Mouse (Mus musculus) forebrain, embryonic 11.5 days (tissue): ENCODE measurements around the gene Nck2. TPM values are rescaled to one million over a fixed set of nuclear protein-coding genes. Genes with fewer than 3 reads are reported as not detected.

Experiments used
- ATAC-seq: fragments of 200-750 bp; cut with Nextera tagmentation; replicated peaks from 2 replicates; pipeline ENCODE4 v1.8.0; 2017; ENCODE audit warnings: moderate TSS enrichment; ENCODE audit not compliant: low FRiP score
- DNase-seq: peaks from one replicate; pipeline ENCODE4 v3.0.0-alpha.2; 2017; ENCODE audit warnings: low spot score
- H3K27ac ChIP-seq: fragments of 300-500 bp; sonication (generic); 2 replicates; pipeline ENCODE4 v1.5.1; 2014; ENCODE audit warnings: low read depth, low read length
- H3K27me3 ChIP-seq: fragments of 300-500 bp; sonication (generic); 2 replicates; pipeline ENCODE4 v1.6.1; 2014; ENCODE audit warnings: mild to moderate bottlenecking, low read length, mixed read lengths; ENCODE audit not compliant: control insufficient read depth, insufficient read depth
- H3K36me3 ChIP-seq: fragments of 300-500 bp; sonication (generic); 2 replicates; pipeline ENCODE4 v1.6.1; 2014; ENCODE audit warnings: mild to moderate bottlenecking, low read length, moderate library complexity, mixed read lengths; ENCODE audit not compliant: control insufficient read depth, insufficient read depth
- H3K4me1 ChIP-seq: fragments of 300-500 bp; sonication (generic); replicated peaks from 2 replicates; pipeline ENCODE4 v1.6.1; 2014; ENCODE audit warnings: low read length, mixed read lengths; ENCODE audit not compliant: control insufficient read depth, insufficient read depth
- H3K4me2 ChIP-seq: fragments of 300-500 bp; sonication (generic); 2 replicates; pipeline ENCODE4 v1.6.1; 2014; ENCODE audit warnings: low read depth, mild to moderate bottlenecking, low read length, moderate library complexity, mixed read lengths; ENCODE audit not compliant: severe bottlenecking
- H3K4me3 ChIP-seq: fragments of 300-500 bp; sonication (generic); 2 replicates; pipeline ENCODE4 v1.5.1; 2014; ENCODE audit warnings: low read depth, low read length
- H3K9ac ChIP-seq: fragments of 300-500 bp; sonication (generic); 2 replicates; pipeline ENCODE4 v1.6.1; 2014; ENCODE audit warnings: low read length
- H3K9me3 ChIP-seq: fragments of 300-500 bp; sonication (generic); 2 replicates; pipeline ENCODE4 v1.6.1; 2016; ENCODE audit warnings: low read length, mixed read lengths; ENCODE audit not compliant: control insufficient read depth
- WGBS: fragments of 180-500 bp; shearing (Covaris S2); extraction: QIAGEN DNeasy Blood & Tissue Kit; methylation state at CpG from one replicate; pipeline ENCODE4 v1.1.7; 2014; 5-methylcytosine and 5-hydroxymethylcytosine counted together
- polyA plus RNA-seq: library from polyadenylated mRNA; unstranded; fragments of >200 nt; fragmentation: Nextera tagmentation; extraction: Ambion mirVana; gene quantifications from 2 replicates; pipeline ENCODE4 v1.2.1, GENCODE M21; 2014

The Nck2 gene
- polyA plus RNA-seq, 1 experiment from 2014 or later = 37.8 TPM

DNA sequence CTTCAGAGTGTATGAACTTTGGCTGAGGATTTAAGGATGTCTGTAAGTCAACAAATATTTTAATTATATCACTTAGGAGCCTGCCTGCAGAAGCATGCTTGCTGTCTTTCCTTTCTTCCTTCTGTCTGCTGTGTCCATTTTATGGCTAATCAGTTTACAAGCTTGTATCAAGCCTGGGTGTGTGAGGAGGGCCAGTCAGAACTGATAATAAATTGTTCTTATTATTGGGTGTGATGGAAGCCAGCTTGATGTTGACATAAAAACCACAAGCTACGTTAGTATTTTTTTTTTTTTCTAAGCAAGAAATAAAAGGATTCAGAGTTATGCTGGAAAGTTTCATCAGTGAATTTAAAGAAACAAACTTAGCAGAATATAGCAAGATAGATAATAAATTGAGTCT lies 10.8 kb downstream of the Nck2 start:
- Histone ChIP-seq H3K4me3 (no peak overlapping the region), H3K4me1 (peaks cover 4% of the 10 kb centered on the region; the same call in 1 of the 2 replicates), H3K27me3 (no peaks in the 10 kb centered on the region), H3K4me2 (no peak overlapping the region), H3K27ac (no peak overlapping the region), H3K9me3 (no peaks in the 10 kb centered on the region), H3K36me3 (no peaks in the 10 kb centered on the region), H3K9ac (no peak overlapping the region)
- no peak for DNase-seq
- ATAC-seq = no peak
- 92% methylated on average over 1 of the region's 1 CpGs for WGBS

DNA sequence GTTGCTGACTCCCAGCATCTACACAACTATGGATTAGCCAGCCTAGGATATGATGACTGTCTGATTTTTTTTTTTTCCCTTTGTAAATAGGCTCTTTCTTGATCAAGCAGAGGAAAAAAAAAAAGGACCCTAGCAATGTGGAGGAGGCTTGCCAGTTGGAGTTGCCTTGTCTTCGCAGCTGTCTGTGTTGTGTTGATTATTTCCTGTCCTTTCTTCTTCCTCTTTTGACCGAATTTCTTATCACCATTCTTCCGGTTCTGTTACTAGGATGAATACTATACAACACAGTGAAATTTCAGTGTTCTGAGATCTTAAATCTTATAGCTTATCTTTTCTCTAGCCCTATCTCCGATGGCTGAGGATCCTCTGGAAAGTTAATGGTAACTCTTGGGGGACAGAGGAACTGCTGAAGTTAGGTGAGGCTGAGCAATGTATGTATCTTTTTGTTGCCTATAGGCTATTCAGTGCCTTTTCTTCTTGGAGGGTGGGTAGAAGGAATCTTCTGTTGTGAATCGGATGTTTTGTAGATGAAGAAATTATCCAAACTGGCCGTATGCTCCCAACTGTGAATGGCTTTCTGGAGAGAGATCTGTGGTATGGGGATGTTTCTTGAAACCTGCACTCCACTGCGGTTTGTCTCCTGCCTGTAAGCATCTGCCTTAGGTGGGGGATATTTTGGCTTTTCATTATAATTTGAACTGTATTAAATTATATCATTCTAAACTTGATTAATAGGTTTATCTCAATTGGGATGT lies 12.8 kb downstream of the Nck2 start:
- Histone ChIP-seq H3K4me3 (no peak overlapping the region), H3K27ac (no peak overlapping the region), H3K36me3 (no peaks in the 10 kb centered on the region), H3K9ac (no peak overlapping the region), H3K9me3 (no peaks in the 10 kb centered on the region), H3K4me1 (no peaks in the 10 kb centered on the region), H3K4me2 (no peak overlapping the region), H3K27me3 (no peaks in the 10 kb centered on the region)
- WGBS = 92% methylated on average over 7 of the region's 7 CpGs
- ATAC-seq = no peak
- no peak for DNase-seq

DNA sequence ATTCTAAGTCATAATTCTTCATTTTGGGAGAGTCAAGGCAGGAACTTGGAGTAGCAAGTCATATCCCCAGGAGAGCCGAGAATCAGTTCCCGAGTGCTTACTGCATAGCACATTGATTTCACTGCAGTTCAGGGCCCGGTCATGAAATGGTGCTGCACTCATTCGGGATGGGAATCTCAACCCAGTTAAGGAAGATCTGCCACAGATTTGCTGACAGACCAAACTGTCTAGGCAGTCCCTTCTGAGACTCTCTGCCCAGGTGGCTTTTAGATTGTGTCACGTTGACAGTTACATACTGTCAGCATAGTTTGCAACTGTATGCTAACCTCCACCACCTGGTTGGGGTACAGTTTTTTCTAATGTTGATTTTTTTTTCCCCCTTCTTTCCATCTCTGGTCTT lies 16.1 kb downstream of the Nck2 start:
- DNase-seq (no peak), ATAC-seq (no peak)
- Histone ChIP-seq H3K27ac (no peak overlapping the region), H3K4me2 (no peak overlapping the region), H3K4me3 (no peak overlapping the region), H3K36me3 (no peaks in the 10 kb centered on the region), H3K27me3 (no peaks in the 10 kb centered on the region), H3K9me3 (no peaks in the 10 kb centered on the region), H3K9ac (no peak overlapping the region), H3K4me1 (no peaks in the 10 kb centered on the region)
- WGBS = 88% methylated on average over 5 of the region's 5 CpGs

DNA sequence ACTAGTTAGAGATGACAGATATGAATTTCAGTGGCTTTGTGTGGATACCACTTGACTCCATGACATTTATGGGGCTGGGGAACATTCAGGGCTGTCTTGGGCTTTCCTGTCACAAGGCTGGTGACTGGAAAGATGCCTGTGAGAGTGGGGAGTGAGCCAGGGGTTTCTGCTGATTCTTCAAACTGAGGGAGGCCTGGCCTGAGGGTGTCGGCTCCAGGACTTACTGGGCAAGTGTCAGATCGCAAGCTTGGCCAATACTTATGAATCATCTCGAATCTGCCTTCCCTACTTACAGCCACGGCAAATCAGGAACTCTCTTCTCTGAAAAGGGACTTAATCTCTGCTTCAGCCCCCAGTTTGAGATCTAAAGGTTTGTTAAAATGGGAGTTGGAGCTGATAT lies 18.3 kb downstream of the Nck2 start:
- WGBS = 86% methylated on average over 4 of the region's 4 CpGs
- H3K4me2 ChIP-seq = no peak overlapping the region
- ATAC-seq (no peak), DNase-seq (no peak)
- H3K36me3 ChIP-seq = no peaks in the 10 kb centered on the region
- H3K4me1 ChIP-seq = no peaks in the 10 kb centered on the region
- no peaks in the 10 kb centered on the region for H3K9me3 ChIP-seq
- no peak overlapping the region for H3K9ac ChIP-seq
- no peak overlapping the region for H3K27ac ChIP-seq
- H3K4me3 ChIP-seq = no peak overlapping the region
- no peaks in the 10 kb centered on the region for H3K27me3 ChIP-seq

DNA sequence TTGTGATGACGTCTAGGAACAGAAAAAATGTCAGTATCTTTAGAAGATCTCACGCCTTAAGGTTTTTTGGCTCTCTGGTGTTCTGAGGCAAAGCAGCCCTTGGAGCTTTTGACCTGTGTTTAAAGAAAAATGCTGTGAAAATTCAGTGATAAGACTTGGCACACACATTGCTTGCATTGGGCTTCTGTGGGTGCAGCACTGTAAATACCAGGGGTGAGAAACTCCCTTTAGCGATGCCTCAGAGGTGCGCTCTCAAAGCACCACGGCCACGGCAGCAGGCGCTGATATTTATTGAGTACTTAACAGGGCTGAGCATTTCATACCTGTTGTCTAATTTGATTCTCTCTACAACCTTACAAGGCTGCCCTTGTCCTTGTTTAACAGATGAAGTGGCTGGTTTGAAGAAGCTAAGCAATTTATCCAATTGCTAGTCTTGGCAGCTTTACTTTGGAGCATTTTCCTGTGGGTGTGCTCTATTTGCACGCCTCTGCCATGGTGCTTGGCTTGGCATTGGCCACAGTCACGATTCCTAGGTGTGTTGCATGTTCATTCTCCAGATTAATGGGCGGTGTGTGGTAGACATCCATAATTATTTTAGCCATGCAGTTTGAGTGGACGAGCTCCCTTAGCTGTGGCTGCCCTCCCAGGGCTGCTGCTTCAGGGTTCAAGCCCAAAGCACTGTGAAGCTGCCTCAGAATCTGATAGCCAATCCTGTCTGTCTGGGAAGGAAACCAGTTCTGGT lies 19.7 kb downstream of the Nck2 start:
- Histone ChIP-seq H3K4me2 (no peak overlapping the region), H3K36me3 (no peaks in the 10 kb centered on the region), H3K9ac (no peak overlapping the region), H3K9me3 (no peaks in the 10 kb centered on the region), H3K27me3 (no peaks in the 10 kb centered on the region), H3K27ac (no peak overlapping the region), H3K4me1 (no peaks in the 10 kb centered on the region), H3K4me3 (no peak overlapping the region)
- ATAC-seq (no peak), DNase-seq (no peak)
- 94% methylated on average over 11 of the region's 11 CpGs for whole genome bisulfite sequencing

DNA sequence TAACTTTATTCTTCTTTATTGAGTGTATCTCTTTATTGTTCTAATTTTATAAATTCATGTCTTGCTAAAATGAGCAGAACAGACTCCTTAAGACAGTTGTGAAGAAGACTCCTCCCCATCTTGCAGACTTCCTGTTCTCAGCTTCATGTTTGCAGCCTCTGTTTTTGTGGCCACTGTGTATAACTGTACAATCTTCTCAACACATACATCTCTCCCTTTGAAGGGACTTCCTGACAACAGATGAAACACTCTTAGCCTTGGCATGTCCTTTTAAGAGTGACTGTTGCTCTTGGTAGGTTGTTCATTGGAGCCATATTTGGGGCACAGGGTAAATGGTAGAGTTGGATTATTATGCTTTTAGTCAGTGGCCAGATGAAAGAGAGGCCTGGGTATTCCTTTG lies 20.6 kb downstream of the Nck2 start:
- no peak for DNase-seq
- H3K4me1 ChIP-seq = no peaks in the 10 kb centered on the region
- no peak overlapping the region for H3K4me2 ChIP-seq

DNA sequence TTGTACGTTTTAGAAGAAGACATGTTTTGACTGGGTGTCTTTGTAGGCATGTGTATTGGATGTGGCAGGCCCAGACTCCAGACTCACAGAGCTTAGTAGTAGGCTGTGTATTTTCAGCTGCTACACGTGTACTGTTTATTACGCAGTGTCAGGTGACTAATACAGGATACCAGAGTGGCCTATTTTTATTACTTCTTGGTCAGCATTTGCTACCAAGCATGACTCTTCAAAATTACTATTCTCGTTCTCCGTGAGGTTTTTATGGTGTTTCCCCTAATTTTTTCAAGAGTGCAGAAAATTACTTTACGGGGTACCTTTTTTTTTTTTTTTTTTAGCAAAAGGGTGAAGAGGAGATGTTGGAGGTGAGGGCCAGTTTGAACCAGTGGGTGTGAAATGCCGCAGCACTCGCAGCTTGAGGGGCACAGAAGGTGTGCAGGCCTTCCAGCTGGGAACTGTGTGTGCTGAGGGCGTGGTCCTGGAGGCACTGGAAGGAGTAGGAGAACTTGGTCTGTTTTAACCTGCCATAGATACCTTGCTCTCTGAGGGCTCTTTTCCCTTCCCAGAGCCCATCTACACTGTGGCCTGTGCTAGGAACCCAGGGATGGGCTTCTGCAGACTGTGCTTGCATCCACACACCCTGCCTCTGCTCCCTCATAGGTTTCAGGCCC lies 21.7 kb downstream of the Nck2 start:
- no peaks in the 10 kb centered on the region for H3K36me3 ChIP-seq
- no peaks in the 10 kb centered on the region for H3K27me3 ChIP-seq
- no peak overlapping the region for H3K9ac ChIP-seq
- no peaks in the 10 kb centered on the region for H3K9me3 ChIP-seq
- no peak overlapping the region for H3K4me2 ChIP-seq
- 92% methylated on average over 9 of the region's 9 CpGs for WGBS
- no peak for ATAC-seq
- no peak overlapping the region for H3K27ac ChIP-seq
- no peaks in the 10 kb centered on the region for H3K4me1 ChIP-seq
- no peak for DNase-seq
- no peak overlapping the region for H3K4me3 ChIP-seq

More for the DNA sequence above, 20.6 kb downstream of the Nck2 start:
- H3K36me3 ChIP-seq = no peaks in the 10 kb centered on the region
- H3K4me3 ChIP-seq = no peak overlapping the region
- no peak for ATAC-seq
- H3K9ac ChIP-seq = no peak overlapping the region
- no peaks in the 10 kb centered on the region for H3K9me3 ChIP-seq
- no peak overlapping the region for H3K27ac ChIP-seq
- no peaks in the 10 kb centered on the region for H3K27me3 ChIP-seq

DNA sequence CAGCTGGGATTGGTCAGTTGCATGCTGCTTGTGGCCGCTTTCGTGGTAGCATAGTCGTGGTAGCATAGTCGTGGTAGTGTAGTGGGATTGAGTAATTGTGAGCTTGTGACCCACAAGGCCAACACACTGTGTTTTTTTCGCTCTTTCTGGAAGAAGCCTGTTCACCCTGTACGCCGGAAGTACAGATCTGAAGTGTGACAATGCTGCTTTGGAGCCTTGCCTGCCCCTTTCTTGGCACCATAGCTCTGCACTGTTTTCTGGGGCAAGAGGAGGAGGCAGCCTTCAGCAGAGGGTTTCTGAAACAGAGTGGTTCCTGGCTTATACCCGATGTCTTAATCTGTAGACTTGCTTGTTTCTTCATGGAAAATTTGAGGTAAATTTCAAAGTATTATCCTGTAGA lies 23.3 kb downstream of the Nck2 start:
- ATAC-seq (no peak), DNase-seq (no peak)
- no peak overlapping the region for H3K4me3 ChIP-seq
- H3K27me3 ChIP-seq = no peaks in the 10 kb centered on the region
- H3K9ac ChIP-seq = no peak overlapping the region
- H3K4me1 ChIP-seq = no peaks in the 10 kb centered on the region
- 91% methylated on average over 8 of the region's 8 CpGs for WGBS
- H3K4me2 ChIP-seq = no peak overlapping the region
- no peaks in the 10 kb centered on the region for H3K36me3 ChIP-seq
- no peaks in the 10 kb centered on the region for H3K9me3 ChIP-seq
- no peak overlapping the region for H3K27ac ChIP-seq
